Mouse (Mus musculus): ENCODE measurements around the gene Htr3b. TPM values are rescaled to one million over a fixed set of nuclear protein-coding genes. Genes with fewer than 3 reads are reported as not detected.
A peak's percentile ranks its signal among the peaks of the same experiment; 100 is the strongest.
"Not testable (repeated sequence)": the region's sequence is repeated elsewhere in the genome, so short reads cannot be mapped to it uniquely, and the experiment has no call there.

Gene Htr3b
- polyA plus RNA-seq, 2 experiments = 0.06 TPM; not detected in 1

DNA sequence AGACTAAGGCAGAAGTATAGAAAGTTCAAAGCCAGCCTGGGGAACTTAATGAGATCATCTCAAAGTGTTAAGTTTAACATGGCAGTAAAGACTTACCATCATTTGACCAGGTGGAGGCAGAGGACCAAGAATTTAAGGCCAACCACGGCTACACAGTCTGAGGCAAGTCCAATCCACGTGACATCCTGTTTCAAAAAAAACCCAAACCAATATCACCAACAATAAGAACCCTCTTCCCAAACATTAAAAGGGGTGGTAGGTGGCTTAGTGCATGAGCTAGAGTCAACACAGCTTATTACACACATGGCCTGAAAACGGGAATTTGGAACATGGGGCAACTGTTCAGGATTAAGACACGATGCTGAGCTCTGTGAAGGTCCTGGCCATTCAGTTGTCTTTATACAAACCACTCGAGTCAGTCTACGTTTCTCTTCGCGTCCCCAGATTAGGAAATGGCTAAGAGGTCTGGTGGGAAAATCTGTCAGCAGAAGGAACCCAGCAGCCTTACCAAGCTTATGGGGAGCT is 19.6 kb upstream of the Htr3b start:
- Histone ChIP-seq H3K4me2 (replicated peaks; ENCODE audit: low read depth, low read length, severe bottlenecking) (peak overlapping the region; percentile 58), H3K27me3 (ENCODE audit: control insufficient read depth, insufficient read depth, low read length) (no peaks in the 10 kb centered on the region), H3K9me3 (ENCODE audit: control insufficient read depth, low read length) (no peaks in the 10 kb centered on the region), H3K27ac (replicated peaks; ENCODE audit: low read depth, low read length) (peak overlapping the region; percentile 83), H3K4me1 (ENCODE audit: control insufficient read depth, insufficient read depth, low read length) (peaks cover 12% of the 10 kb centered on the region), H3K9ac (ENCODE audit: low read depth, low read length, severe bottlenecking) (peak overlapping the region; percentile 61), H3K36me3 (ENCODE audit: control insufficient read depth, insufficient read depth, low read length) (no peaks in the 10 kb centered on the region), H3K4me3 (replicated peaks; ENCODE audit: low read length) (peak overlapping the region; percentile 73)
- no peak for DNase-seq (ENCODE audit: low spot score)
- 26% methylated on average over 8 of the region's 8 CpGs for WGBS
- no peak for ATAC-seq (ENCODE audit: low FRiP score, low read depth)
- no peak for TF ChIP-seq POLR2A (IDR thresholded peaks at IDR 0.05; ENCODE audit: borderline replicate concordance, extremely low read depth, insufficient read depth, insufficient read length)

DNA sequence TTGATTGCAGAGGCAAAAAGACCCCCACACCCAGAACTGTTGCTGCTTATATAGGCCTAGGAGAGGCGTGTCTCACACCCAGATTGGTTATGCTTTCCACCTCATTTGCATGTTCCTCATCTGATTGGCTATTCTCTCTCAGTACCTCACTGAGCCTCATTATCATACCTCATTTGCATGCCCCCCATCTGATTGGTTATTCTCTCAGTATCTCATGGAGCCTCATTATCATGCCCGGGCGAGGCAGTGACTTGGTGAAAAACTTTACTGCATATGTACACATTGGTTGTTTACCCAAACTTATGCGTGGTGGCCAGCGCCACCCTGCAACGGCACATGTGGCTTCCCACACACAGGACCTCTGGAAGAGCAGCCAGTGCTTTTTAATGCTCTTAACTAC is 19.0 kb upstream of the Htr3b start:
- H3K27me3 ChIP-seq (ENCODE audit: control insufficient read depth, insufficient read depth, low read length); H3K4me2 ChIP-seq (replicated peaks; ENCODE audit: low read depth, low read length, severe bottlenecking); H3K36me3 ChIP-seq (ENCODE audit: control insufficient read depth, insufficient read depth, low read length); H3K9ac ChIP-seq (ENCODE audit: low read depth, low read length, severe bottlenecking); H3K9me3 ChIP-seq (ENCODE audit: control insufficient read depth, low read length); H3K4me3 ChIP-seq (replicated peaks; ENCODE audit: low read length); DNase-seq (ENCODE audit: low spot score); H3K27ac ChIP-seq (replicated peaks; ENCODE audit: low read depth, low read length); ATAC-seq (ENCODE audit: low FRiP score, low read depth): not testable (repeated sequence)
- peaks cover 12% of the 10 kb centered on the region for H3K4me1 ChIP-seq (ENCODE audit: control insufficient read depth, insufficient read depth, low read length)
- 93% methylated on average over 6 of the region's 6 CpGs for WGBS

DNA sequence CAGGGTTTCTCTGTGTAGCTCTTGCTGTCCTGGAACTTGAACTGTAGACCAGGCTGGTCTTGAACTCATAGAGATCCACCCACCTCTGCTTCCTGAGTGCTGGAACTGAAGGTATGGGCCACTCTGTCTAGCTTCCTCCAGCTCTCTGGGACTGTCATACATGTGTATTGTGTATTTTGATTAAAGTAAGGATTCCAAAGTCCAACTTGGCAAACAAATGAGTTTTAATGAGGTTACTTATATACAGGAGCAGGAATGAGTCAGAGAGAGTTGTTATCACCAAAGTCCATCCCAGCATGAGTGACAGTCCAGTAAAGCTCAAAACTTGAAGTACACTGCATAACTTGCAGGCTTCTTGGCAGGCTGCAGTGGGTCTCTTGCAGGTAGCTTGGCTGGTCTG is 17.0 kb upstream of the Htr3b start:
- no peak overlapping the region for H3K27ac ChIP-seq (replicated peaks; ENCODE audit: low read depth, low read length)
- no peaks in the 10 kb centered on the region for H3K9me3 ChIP-seq (ENCODE audit: control insufficient read depth, low read length)
- no peak overlapping the region for H3K4me3 ChIP-seq (replicated peaks; ENCODE audit: low read length)
- no peak for DNase-seq (ENCODE audit: low spot score)
- TF ChIP-seq POLR2A (IDR thresholded peaks at IDR 0.05; ENCODE audit: borderline replicate concordance, extremely low read depth, insufficient read depth, insufficient read length) = no peak
- H3K4me1 ChIP-seq (ENCODE audit: control insufficient read depth, insufficient read depth, low read length) = peaks cover 3% of the 10 kb centered on the region
- no peak overlapping the region for H3K9ac ChIP-seq (ENCODE audit: low read depth, low read length, severe bottlenecking)
- H3K4me2 ChIP-seq (replicated peaks; ENCODE audit: low read depth, low read length, severe bottlenecking) = no peak overlapping the region
- H3K27me3 ChIP-seq (ENCODE audit: control insufficient read depth, insufficient read depth, low read length) = no peaks in the 10 kb centered on the region
- ATAC-seq (ENCODE audit: low FRiP score, low read depth) = no peak
- no peaks in the 10 kb centered on the region for H3K36me3 ChIP-seq (ENCODE audit: control insufficient read depth, insufficient read depth, low read length)

DNA sequence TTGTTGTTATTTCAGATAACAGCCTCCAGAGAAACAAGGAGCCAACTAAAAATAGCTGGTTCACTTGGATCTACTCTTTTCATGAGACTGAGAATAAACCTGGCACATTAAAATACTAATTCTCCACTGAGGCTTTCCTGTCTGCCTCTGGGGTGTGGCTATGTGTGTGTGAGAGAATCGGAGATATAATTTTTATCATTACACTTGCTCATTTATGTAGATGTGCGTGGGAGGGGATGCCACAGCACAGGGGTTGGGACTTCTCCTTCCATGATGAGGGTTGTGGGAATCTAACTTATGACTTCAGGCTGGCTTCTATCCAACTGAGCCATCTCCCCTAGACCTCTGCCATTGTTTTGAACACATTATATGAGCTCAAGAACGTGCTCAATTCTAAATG is 16.0 kb upstream of the Htr3b start:
- ATAC-seq (ENCODE audit: low FRiP score, low read depth) (no peak), DNase-seq (ENCODE audit: low spot score) (no peak)
- H3K27ac ChIP-seq (replicated peaks; ENCODE audit: low read depth, low read length) = no peak overlapping the region
- H3K27me3 ChIP-seq (ENCODE audit: control insufficient read depth, insufficient read depth, low read length) = no peaks in the 10 kb centered on the region
- H3K4me2 ChIP-seq (replicated peaks; ENCODE audit: low read depth, low read length, severe bottlenecking) = no peak overlapping the region
- 78% methylated on average over 3 of the region's 3 CpGs for WGBS
- no peaks in the 10 kb centered on the region for H3K4me1 ChIP-seq (ENCODE audit: control insufficient read depth, insufficient read depth, low read length)
- no peak overlapping the region for H3K9ac ChIP-seq (ENCODE audit: low read depth, low read length, severe bottlenecking)
- TF ChIP-seq POLR2A (IDR thresholded peaks at IDR 0.05; ENCODE audit: borderline replicate concordance, extremely low read depth, insufficient read depth, insufficient read length) = no peak
- H3K9me3 ChIP-seq (ENCODE audit: control insufficient read depth, low read length) = no peaks in the 10 kb centered on the region
- no peak overlapping the region for H3K4me3 ChIP-seq (replicated peaks; ENCODE audit: low read length)
- no peaks in the 10 kb centered on the region for H3K36me3 ChIP-seq (ENCODE audit: control insufficient read depth, insufficient read depth, low read length)

DNA sequence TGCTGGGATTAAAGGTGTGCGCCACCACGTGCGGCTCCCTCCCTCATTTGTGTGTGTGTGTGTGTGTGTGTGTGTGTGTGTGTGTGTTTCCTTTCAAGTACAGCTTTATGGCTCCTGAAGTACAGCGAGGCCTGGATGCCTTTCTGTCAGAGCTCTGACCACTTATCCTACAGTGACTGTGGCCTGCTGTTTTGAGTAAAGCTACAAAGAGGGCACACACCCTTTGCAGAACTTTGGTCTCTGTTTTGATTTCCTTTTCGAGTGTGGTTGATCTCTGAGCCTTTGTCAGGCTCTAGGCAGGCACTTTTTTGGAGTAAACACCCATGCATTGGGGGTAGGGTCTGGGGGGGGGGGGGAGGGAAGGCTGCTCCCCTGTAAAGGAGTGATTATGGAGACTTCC is 15.6 kb upstream of the Htr3b start:
- no peaks in the 10 kb centered on the region for H3K36me3 ChIP-seq (ENCODE audit: control insufficient read depth, insufficient read depth, low read length)
- no peak overlapping the region for H3K4me2 ChIP-seq (replicated peaks; ENCODE audit: low read depth, low read length, severe bottlenecking)
- no peaks in the 10 kb centered on the region for H3K9me3 ChIP-seq (ENCODE audit: control insufficient read depth, low read length)
- ATAC-seq (ENCODE audit: low FRiP score, low read depth) (no peak), DNase-seq (ENCODE audit: low spot score) (no peak)
- no peak for TF ChIP-seq POLR2A (IDR thresholded peaks at IDR 0.05; ENCODE audit: borderline replicate concordance, extremely low read depth, insufficient read depth, insufficient read length)
- H3K4me1 ChIP-seq (ENCODE audit: control insufficient read depth, insufficient read depth, low read length) = no peaks in the 10 kb centered on the region
- H3K4me3 ChIP-seq (replicated peaks; ENCODE audit: low read length) = no peak overlapping the region
- no peak overlapping the region for H3K27ac ChIP-seq (replicated peaks; ENCODE audit: low read depth, low read length)
- no peaks in the 10 kb centered on the region for H3K27me3 ChIP-seq (ENCODE audit: control insufficient read depth, insufficient read depth, low read length)
- 53% methylated on average over 5 of the region's 5 CpGs for WGBS
- H3K9ac ChIP-seq (ENCODE audit: low read depth, low read length, severe bottlenecking) = no peak overlapping the region
